Mouse (Mus musculus) ZHBTc4 (cell line): ENCODE data around the gene Fus.
A peak's percentile ranks its signal among the peaks of the same experiment; 100 is the strongest.
"Not testable (repeated sequence)": the region's sequence is repeated elsewhere in the genome, so short reads cannot be mapped to it uniquely, and the experiment has no call there.

ENCODE experiments used
- DNase-seq: peaks from one replicate; pipeline ENCODE4 v3.0.0-alpha.2; 2011; ENCODE audit warnings: low read depth, low spot score

Gene Fus

DNA sequence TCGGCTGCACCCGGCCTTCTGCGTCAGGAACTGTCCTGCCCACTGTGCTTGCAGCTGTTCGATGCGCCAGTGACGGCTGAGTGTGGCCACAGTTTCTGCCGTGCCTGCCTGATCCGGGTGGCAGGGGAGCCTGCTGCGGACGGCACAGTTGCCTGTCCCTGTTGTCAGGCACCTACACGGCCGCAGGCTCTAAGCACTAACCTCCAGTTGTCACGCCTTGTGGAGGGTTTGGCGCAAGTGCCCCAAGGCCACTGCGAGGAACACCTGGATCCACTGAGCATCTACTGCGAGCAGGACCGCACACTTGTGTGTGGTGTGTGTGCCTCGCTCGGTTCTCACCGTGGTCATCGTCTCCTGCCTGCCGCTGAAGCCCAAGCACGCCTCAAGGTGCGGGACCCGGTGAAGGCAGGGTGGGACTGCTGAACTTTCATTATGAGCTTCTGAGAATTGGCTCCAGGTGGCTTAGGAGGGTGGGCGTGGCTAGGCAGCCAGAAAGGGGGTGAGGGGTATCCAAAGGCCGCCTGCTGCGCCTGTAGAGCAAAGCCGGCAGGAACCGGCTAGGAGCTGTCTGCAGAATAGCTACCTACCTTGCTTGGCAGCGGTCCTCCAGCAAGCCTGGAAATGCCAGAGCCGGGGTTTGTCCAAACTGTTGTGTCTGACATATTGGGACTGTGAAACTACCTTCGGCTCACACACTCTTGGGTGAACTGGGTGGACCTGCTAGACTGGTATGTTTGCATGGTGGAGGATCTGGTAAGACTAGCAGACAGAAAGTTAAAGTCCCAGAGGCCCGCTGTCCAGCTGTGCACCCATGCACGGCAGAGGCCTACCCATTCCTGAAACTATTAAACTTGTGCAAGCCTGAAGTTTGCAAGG is 37.5 kb downstream of the Fus start:
- DNase-seq: peak; percentile 95

DNA sequence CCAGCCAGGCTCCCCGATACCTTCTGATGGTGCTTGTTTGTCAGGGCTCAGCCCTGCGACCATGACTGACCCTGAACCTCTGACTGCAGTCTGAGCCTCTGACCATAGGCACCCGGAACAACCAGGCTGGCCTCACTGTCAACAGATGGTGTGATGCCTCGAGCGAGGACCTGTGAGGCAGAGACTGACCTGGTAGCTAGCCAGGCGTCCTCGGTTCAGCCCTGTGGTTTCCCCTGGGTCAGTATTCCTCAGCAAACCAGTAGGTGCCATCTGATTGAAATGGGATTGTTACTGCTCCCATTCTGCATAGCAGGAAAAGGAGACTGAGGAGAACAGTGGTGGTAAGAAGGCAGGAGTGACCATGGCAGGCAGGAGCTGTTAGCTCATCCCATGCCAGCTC is 38.9 kb downstream of the Fus start:
- DNase-seq: no peak

DNA sequence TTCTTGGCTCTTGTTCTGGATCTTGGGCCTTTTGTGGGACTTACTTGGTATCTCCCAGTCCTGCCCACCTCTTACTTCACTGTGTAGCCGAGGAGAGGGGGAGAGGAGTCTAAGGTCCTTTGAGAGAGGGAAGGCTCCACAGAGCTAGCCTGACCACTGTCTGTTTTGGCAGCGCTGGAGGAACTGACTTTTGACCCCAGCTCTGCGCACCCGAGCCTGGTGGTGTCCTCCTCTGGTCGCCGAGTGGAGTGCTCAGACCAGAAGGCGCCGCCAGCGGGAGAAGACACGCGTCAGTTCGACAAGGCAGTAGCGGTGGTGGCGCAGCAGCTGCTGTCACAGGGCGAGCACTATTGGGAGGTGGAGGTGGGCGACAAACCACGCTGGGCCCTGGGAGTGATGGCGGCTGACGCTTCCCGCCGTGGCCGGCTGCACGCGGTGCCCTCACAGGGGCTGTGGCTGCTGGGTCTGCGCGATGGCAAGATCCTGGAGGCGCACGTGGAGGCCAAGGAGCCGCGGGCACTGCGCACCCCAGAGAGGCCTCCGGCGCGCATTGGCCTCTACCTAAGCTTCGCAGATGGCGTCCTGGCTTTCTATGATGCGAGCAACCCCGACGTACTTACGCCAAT is 42.6 kb downstream of the Fus start:
- peak; percentile 70 for DNase-seq

DNA sequence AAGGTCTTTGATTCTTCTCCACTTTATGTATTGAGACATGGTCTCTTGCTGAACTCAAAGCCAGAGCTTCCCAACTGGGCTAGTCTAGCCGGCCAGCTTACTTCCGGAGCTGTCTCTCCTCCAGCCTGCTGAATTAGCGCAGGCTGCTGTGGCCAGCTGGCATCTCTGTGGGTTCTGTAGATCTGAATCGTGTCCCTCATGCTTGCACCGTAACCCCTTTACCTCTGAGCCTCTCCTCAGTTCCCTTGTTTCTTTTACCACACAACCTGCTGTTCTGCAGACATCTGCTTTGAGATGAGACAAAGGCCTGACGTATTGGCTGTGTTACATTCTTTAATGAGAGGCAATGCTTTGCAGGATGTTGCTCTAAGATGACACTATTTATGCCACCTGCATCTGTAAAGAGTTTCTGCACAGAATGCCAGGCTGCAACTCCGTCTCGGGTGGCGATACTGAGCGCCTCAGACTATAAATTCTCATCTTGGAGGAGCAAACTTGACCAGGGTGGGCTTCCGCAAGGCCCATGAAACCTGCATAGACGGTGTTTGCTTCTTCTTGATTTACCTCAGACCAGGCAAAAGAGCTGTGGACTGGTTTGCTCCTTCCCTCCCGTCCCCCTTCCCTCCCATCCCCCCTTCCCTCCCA is 45.0 kb downstream of the Fus start:
- no peak for DNase-seq

DNA sequence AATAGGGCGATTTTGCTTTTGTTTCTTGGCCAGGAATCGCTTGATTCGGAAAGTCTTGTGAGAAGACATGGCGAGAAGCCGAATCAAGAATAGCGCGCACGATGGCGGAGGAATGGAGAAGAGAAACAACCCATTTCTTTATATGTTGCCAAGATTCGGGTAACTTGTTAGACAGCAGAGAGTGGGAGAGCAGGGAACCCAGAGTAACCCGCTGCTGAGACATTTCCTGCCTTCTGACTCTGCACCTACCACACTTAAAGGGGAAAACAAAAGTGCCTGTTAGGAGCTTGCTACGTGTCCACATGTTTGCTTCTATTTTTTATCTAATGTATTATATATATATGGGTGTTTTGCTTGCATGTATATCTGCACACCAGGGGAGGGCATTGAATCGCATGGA is 45.9 kb downstream of the Fus start:
- no peak for DNase-seq

DNA sequence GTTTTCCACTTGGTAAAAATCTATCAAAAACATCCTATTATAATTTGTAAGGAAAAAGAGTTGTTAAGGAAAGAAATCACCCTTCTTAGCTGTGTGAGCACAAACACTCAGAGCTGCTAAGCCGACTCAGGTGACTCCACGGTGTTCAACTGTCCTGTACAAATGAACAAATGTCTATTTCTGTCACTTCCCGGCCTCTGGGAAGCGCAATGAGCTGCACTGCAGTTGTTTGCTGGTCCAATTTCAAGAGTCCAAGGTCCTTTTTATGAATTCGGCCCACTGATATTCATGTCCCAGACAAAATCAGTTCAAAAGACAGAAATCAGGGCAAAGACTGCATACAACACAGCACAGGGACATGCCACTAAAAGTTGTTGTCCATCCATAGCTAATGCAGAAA is 48.9 kb downstream of the Fus start:
- not testable (repeated sequence) for DNase-seq

DNA sequence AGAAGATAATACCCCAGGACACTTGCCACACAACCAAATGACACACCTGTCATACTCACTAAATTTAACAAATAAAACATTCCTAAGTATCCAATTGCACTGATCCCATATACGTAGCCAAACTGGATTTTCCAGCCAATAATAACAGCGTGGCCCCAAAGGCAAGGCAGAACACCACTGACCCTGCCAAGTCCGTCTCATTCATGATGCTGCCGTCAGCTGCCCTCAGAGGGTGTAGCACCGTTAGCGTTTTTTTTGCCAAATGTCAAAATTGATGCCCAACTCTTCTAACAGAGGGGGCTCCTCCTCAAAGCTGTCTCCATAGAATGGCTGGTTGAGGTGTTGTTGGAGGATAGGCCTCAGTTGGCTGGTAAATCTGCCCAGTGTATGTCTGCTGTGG is 49.4 kb downstream of the Fus start:
- no peak for DNase-seq

DNA sequence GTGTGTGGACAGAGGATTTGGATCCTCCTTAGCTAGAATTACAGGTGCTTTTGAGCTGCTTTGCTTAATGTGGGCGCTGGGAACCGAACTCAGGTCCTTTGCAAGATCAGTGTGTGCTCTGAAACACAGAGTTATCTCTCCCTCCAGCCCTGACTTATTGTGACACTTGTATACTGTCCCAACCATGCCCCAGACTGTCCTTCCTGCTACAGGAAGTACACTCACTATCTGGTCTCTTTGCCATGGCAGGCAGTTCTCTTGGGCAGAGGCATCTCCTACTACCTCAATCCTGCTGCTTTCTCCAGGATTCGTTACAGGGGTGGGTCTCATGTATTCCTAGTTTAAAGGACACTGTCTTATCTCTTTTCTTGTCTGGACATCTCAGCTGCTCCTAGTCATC is 51.0 kb downstream of the Fus start:
- no peak for DNase-seq

DNA sequence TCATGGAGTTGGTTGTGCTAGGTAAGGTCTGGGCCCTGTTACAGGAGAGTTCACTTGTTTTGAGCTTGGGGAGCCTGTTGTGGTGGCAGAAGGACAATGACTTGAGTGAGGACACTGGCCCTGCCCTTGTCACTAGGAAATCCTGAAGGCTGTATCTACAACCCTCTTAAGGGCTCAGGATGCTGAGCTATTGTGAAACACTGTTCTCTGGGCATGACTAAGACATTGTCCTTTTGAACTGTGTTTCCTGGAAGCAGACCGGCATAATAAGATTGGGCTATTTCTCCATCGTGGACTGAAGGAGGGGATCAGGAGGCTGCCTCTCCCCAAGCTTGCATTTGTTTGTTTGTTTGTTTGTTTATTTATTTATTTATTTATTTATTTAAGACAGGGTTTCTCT is 51.9 kb downstream of the Fus start:
- no peak for DNase-seq

DNA sequence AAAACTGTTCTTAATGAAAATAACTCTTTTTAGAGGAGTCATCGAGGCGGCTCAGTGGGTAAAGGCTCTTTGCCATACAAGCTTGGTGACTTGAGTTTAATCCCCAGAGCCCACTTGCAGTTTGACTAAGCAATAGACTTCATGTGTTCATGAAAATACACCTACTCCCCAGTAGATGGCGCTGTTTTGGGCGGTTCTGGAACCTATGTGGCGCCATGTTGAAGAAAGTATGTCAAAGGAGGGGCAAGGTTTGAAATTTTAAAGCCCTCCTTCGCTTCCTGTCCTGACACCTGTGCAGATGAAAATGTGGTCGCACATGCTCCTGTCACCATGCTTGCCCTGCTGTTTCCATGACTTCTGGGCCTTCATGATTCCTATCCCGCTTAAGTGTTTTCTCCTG is 55.7 kb downstream of the Fus start:
- peak; percentile 68 for DNase-seq

DNA sequence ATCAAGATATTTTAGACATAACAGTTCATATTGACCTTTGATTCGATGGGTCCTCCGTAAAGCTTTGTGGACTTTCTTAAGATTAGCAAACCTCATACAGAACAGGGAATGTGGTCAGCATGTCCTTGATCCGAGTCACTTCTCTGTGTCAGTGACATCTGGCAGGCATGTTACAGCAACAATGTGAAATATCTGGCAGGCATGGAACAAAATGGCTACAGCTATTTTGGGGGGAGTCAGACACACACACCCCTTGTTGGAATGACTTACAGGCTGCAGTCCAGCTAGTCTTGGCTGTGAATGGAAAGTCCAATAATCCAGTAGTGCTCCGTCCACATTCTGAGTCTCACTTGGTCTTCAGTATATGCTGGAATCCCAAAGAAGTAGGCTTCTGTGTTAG is 56.3 kb downstream of the Fus start:
- no peak for DNase-seq

DNA sequence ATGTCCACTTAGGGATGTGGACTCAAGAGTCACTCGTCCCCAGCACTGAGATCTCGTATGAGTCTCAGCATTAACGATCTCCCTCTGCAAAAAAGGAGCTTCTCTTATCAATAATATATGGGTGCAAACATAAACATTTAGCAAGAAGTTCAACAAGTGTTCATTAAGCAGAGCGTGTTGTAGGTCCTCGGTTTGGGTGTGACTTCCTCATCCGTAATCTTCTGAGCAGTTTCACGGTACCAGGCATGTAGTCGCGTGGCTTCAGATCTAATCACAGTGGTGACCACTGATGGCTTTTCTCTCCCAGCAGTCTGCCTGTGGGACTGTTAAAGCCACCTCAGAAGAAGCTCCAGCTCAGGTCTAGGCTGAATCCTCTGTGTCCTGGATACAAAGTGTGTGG is 57.1 kb downstream of the Fus start:
- DNase-seq: no peak

DNA sequence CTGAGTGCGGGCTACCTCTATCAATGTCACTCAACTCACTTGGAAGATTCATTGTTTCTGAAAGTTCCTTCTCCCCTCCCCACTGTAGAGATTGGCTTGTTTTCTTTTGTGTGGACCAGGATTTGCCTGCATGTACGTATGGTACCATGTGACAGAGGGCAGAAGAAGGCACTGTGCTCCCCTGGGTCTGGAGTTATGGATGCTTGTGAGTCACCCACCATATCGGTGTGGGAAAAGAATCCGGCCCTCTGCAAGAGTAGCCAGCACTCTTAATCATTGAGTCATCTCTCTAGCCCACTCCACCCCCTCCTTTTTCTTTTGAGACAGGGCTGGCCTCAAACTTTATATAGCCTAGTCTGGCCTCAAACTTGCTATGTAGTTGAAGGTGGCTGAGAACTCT is 57.7 kb downstream of the Fus start:
- no peak for DNase-seq

DNA sequence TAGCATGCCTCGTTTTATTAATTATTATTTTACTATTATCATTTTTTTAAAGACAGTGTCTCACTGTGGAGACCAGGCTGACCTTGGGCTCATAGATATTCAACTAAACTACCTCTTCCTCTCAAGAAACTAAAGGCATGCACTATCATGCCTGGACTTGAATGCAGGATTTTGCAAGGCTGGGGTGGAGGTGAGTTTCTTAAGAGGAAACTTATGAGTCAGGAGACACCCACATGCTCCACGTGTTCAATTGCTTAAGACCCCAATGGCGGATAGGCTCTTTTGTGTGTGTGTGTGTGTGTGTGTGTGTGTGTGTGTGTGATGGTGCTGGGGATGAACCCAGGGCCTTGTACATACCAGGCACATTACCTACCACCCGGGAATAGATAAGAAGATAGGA is 58.1 kb downstream of the Fus start:
- no peak for DNase-seq

DNA sequence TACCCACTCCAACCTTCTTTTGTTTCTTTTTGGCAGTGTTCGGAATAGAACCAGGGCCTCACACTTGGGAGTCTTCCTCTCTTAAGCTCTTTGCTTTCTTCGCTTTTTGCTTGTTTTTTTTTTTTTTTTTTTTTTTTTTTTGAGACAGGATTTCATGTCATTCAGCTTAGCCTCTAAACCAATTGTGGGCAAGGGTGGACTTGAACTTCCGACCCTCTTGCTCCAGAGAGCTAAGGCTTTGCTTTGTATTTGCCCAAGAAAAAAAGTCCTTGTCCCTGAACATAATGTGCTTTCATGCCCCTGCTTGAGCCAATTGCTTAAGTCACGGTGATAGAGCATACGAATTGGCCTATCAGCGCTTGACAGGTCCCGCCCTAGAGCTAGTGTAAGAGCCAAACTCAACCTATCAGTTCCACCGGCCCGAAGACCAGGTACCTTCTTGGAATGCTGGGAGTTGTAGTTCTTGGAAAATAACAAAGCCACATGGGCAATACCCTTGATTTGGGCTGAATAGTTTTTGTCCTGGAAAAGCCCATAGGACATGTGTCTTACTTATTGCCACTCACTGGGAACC is 64.2 kb downstream of the Fus start:
- DNase-seq: peak; percentile 88

DNA sequence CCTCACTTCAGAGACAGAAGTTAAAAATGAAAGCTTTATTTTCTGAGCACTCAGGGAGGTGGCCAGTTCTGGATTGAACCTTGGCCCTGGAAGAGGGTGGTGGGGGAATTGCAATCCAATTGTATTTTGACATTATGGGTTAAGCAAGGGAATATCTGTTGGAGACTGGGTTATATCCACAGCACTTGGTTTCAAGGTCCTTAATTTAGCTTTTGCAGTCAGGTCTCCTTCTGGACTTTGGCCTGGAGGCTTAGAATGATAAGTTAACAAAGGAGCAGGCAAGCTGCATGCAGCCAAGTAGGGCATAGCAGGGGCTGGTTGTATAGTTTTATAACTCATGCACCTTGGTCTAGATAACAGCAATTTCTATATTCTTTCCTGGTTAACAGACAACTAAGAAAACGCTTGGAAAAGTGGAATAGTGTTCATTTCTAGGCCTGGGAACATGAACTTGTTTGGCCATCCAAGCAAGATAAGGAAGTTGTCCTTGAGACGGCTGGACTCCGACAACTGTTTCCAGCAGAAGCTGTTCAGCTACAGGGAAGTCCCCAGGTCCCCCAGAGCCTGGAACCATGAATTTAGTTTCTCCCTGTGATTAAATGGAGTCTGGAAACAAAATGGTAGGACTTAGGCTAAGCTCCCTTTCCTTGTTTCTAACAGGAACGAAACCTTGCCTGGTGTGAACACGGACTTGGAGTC is 65.2 kb downstream of the Fus start:
- DNase-seq: no peak

DNA sequence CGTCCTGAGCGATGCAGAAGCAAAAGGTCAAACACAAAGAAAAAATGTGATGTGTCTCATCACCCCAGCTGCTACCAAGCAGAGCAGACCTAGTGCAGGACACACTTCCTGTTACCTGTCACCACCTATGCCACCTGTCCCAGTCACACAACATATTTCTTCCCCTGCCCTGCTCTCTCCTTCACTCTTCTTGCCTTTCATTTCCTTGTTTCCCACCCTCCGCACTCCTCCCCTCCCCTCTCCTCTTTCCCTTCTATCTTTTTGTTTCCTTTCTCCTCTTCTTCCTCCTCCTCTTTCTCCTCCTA is 65.7 kb downstream of the Fus start:
- DNase-seq: no peak

DNA sequence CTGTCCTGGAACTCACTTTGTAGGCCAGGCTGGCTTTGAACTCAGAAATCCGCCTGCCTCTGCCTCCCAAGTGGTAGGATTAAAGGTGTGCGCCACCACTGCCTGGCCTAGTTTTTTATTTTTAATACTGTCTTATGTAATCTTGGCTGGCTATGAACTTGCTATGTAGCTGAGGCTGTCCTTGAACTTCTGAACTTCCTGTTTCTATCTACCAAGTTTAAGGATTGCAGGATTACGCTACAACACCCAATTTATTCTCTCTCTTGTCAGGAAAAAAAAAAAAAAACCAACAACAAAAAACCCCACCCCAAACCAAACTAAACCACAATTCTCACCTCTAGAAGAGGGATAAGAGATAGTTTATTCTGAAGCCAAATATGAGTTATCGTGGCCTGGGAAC is 66.4 kb downstream of the Fus start:
- DNase-seq: no peak
